Mouse (Mus musculus): ENCODE measurements around the gene Tbxas1.
A peak's percentile ranks its signal among the peaks of the same experiment; 100 is the strongest.

The Tbxas1 gene

GRCm38 (mm10) chr6:38875258-38876070 is at the start of gene Tbxas1:
Tbxas1 (plus strand) TSS chr6:38875404.
- peak; percentile 11 to 17 for DNase-seq (ENCODE audit: low spot score in 2 of 2)

- no peak for DNase-seq (ENCODE audit: low spot score in 2 of 2)
Measured at GRCm38 (mm10) chr6:38825886-38826285, 49.3 kb upstream of the Tbxas1 start.

- no peak for DNase-seq (ENCODE audit: low spot score in 2 of 2)
Measured at GRCm38 (mm10) chr6:38826857-38827256, 48.3 kb upstream of the Tbxas1 start.

DNA sequence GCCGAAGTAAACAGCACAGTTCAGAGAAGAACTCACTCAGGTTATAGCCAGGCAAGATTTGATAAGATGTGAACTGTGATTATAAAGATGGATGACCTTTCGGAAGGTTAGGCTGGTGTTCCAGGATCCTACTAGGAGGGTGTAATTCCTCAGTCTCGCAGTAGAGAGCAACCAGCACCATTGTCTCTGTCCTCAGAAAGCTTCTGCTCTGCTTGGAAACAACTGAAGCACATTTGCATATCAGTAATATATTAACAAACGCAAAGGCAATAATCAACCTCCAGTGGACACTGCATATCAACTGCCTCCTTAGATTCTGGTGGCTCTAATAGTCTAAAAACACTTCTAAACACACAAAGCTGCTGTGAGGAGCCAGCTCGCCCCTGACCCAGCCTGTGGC is 47.8 kb upstream of the Tbxas1 start:
- no peak for DNase-seq (ENCODE audit: low spot score in 2 of 2)

- DNase-seq (ENCODE audit: low spot score in 2 of 2), result no peak
Measured at GRCm38 (mm10) chr6:38828211-38828610, 47.0 kb upstream of the Tbxas1 start.

GRCm38 (mm10) chr6:38829452-38829851 is 45.8 kb upstream of the Tbxas1 start:
- no peak for DNase-seq (ENCODE audit: low spot score in 2 of 2)

DNA sequence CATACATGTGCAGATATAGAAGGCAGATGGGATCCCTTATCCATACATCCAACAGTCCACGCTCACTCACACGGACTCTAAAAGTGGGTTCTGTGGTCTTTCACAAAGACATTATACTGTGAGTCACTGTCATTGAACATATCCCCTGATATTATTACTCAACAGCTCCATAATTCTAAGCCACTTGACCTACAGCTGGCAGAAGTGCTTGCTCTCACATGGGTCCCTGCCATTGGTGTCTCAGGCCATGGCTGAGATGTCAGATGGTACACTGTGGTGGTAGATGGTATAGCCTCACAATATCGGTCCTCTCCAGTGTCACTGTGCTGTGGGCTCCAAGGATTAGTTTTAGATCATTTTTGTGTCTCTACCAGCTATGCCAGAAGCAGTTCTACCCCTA is 41.5 kb upstream of the Tbxas1 start:
- DNase-seq (ENCODE audit: low spot score in 2 of 2), result no peak

GRCm38 (mm10) chr6:38834727-38835126 is 40.5 kb upstream of the Tbxas1 start:
- DNase-seq (ENCODE audit: low spot score in 2 of 2), result no peak

DNA sequence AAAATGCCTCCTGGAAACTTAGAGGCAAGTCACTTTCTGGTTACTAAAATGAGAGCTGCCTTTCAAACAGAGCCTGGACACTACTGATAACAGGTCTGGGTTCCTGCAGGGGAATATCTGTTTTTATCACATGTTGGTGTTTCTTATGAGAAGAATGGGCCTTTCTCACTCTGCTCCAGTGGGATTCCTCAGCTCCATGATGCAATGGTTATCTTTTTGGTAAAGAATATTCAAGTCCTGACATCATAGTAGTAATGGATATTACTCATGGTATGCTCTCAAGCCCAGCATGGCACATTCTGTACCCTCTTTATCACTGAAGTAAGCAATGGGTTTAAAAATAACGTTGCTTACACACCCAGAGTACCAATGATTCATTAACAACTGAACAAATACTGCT is 40.0 kb upstream of the Tbxas1 start:
- DNase-seq (ENCODE audit: low spot score in 2 of 2), result no peak

- DNase-seq (ENCODE audit: low spot score in 2 of 2), result no peak
Measured at GRCm38 (mm10) chr6:38838061-38838460, 37.1 kb upstream of the Tbxas1 start.

DNA sequence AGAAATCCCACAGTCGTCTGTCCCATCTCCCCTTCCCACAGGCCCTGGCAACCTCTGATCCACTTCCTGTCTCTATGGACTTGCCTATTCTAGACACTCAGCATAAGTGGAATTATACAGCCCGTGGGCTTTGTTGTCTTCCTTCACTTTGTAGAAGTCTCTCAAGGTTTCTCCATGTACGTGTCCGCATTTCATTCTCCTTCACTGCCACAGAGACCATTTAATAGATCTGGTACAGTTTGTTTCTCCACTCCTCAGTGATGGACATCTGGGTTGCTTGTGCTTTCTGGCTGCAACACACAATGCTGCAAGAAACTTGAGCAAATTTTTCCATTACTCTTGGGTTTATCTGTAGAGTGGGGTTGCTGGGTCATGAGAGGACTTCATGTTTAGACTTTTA is 35.3 kb upstream of the Tbxas1 start:
- DNase-seq (ENCODE audit: low spot score in 2 of 2), result no peak

GRCm38 (mm10) chr6:38840380-38840779 is 34.8 kb upstream of the Tbxas1 start:
- no peak for DNase-seq (ENCODE audit: low spot score in 2 of 2)

DNA sequence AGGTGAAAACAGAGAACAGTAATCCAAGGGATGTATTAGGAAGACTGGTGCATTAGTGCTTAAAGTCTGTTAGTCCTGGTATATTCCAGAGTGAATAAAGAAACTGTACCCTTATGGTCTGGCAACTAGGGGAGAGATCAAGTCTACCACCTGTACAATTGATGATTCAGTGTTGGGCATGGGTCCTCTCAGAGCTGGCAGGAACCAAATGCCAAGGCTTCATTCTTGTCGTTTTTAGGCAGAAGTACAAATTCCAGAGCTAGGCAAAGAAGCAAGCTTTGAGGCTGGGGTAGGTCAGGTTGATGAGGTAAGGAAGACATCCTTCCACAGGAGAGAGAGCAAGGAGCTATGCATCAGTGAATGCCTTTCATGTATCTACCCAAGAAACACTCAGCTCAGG is 34.4 kb upstream of the Tbxas1 start:
- DNase-seq (ENCODE audit: low spot score in 2 of 2), result no peak

DNA sequence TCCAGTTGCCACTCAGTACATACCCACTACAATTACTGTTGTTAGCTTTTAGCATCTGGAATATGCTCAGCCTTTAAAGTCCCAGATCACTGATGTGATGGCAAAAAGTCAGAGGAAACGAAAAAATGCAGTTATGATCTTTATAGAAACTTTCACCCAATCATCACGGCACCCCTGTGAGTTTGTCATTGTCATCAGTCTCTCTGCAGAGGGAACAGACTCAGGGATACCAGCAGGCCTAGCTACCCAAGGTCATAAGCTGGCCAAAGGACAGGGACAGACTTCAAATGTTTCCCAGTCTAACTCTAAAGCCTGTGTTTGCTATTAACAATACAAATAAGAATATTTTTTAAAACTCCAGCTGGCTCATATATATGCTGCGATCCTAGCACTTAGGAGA is 33.7 kb upstream of the Tbxas1 start:
- no peak for DNase-seq (ENCODE audit: low spot score in 2 of 2)

DNA sequence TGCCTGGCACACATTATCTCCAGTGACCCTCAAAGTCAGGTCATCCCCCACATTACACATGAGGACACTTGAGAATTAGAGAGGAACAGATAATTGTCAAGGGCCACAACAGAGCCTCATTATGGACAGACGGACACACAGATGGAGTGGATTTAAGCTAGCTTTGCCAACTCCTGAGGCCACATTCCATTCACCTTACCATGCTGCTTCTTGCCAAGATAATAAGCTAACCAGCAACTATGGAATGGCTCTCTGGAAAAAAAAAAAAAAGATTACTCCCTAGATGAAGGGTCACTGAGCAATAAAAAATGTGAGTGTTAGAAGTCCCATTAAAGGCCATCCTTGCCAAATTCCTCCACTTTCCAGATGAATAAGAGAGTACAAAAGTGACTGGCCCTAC is 30.1 kb upstream of the Tbxas1 start:
- no peak for DNase-seq (ENCODE audit: low spot score in 2 of 2)

DNA sequence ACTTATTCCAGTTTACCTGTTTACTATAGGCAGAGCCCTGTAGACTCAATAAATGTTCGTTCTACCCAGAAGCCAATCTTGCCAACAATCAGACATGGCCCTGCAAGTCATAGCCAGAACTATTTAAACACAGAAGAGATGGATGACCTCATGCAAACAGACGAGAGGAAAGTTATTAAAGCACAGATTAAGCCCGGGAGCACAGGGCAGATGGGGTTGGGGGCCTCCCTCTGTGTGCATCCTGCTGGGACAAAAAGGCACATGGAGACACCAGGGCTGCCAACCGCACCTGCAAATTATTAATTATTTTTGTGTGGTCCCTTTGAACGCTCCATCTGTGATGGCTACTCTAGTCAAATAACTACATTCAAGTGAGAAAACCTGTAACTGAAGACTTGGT is 29.3 kb upstream of the Tbxas1 start:
- DNase-seq (ENCODE audit: low spot score in 2 of 2), result no peak

GRCm38 (mm10) chr6:38846330-38847195 is 28.6 kb upstream of the Tbxas1 start:
- no peak for DNase-seq (ENCODE audit: low spot score in 2 of 2)

DNA sequence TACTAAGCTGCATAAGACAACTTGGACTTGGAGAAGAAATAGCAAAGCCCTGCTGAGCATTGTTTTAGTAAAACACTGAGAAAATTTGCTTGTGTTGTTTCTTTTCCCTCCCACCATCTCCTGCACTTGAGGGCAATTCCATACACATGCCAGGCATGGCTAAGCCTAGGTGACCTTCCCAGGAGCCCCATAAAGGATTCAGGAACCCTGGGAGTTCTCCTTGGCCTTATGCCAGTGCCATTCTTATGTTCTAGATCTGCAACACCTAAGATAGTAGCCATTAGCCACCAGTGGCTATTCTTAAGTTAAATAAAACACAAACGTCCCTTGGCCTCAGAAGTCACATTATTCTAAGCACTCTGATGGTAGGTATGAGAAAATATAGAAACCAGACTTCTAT is 27.8 kb upstream of the Tbxas1 start:
- DNase-seq (ENCODE audit: low spot score in 2 of 2), result no peak

DNA sequence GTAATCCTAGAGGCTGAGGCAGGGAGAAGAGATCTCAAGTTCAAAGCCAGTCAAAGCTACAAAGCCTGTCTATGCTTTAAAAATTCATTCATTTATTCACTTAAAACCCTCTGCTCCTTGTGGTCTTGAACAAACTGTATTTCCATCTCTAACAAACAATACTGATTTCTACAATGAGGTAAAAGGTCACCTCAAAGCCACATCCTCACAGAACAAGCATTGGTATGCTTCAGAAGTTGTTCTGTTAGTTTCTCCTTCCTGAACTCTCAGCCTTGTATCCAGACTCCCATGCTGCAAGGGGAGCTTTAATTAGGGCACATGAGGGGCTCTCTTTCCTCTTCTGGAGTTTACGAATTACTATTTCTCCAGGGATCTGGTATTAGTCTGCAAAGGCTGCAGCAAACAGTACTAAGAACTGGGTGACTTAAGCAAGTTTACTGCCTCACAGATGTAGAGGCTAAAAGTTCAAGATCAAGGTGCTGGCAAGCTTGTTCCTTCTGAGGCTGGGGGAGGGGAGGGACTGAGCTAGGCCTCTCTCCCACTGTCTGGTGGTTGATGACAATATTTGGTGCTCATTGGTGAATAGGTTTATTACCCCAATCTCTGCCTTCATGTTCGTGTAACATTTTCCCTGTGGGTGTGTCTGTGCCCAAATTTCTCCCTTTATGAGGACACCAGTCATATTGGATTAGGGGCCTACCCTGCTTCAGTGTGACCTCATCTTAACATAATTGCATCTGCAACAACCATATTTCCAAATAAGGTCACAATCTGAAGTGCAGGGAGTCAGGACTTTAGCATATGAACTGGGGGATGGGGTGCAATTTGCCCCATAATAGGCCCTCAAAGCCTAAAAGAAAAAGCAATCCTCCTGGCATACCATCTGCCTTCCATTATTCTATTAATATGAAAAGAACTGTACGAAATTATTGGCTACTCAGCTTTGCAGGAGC is 27.0 kb upstream of the Tbxas1 start:
- no peak for DNase-seq (ENCODE audit: low spot score in 2 of 2)

DNA sequence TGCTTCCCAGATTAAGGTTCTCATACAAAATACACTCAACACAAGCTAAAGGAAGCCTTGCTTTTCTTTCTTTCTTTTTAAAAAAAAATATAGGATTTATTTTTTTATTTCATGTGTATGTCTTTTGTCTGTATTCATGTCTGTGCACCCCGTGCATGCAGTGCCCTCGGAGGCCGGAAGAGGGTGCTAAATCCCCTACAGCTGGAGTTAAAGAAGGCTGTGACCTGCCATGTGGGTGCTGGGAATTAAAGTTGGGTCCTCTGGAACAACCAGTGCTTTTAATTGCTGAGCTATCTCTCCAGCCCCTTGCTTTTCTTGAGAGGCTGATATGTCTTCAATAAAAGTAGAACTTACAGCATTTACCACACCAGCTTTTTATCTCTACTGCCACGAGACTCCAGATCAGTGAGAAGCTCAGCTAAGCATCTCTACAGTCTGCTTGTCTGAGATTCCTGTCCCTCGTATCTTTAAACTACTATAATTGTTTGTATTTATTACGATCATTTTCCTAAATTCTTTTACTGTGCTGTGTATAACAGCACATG is 24.4 kb upstream of the Tbxas1 start:
- no peak for DNase-seq (ENCODE audit: low spot score in 2 of 2)

DNA sequence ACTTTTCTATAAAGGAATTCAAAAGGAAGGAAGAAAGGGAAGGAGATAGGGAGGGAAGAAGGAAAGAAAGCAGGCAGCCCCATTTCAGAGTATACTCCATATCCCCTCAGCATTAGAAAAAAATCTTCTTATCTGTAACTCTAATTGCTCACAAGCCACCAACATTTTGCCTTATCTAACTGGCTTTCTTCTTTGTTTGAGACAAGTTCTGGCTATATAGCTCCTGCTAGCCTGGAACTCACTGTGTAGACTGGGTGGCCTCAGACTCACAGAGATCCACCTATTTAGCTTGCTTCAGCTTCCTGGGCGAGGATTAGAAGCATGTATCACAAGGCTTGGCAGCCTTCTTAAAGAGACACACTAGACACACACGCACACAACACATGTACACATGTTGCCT is 23.5 kb upstream of the Tbxas1 start:
- no peak for DNase-seq (ENCODE audit: low spot score in 2 of 2)

DNA sequence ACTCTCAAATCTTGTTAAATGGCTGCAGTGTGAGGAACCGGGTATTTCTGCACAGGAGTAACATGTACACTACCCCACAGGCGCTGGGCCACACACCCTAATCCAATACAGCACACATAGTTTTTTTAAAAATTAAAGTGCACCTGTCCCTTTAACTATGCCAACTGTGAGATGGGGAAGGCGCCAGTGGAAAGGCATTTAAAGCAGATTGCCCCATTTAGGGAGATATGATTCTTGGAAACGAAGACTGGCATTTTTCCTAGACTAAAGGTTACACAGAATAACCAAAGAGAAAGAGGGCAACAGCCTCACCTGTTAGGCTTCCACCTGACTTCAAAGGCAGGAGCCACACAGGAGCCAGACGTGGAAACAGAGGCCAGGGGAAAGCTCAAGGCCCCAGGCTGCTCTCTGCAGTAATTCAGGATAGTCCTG is 21.6 kb upstream of the Tbxas1 start:
- DNase-seq (ENCODE audit: low spot score in 2 of 2), result no peak
